Comparison of ENCODE assay signal across 16 mouse cellular contexts in the genomic region with DNA sequence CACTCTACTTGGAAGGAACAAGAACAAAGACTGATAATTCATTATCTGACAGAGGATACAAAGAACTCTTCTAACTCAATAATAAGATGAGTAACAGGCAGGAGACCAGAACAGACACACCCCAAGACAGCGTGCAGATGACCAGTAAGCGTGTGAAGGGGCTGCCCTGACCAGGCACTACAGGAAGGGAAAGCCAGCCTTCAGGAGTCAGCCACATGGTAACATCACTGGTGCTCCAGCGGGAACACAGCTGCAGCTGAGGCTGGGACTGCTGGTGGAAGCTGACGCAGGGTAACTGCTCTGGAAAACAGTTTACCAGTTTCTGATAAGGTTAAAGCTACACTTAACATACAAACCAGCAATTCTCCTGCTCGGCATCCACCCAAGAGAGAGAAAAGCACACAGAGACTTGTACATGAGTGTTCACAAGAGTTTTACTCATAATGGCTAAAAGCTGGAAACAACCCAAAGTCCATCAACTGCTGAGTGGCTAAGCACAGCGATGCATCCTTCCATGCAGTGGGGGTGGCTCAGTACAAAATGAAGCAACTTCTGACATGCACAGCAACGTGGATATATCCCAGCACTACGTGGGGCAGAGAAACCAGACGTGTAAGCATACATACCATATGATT.
DNase-seq lines count a peak whose midpoint lies in the region; ATAC-seq and TF ChIP-seq lines count a peak whose summit lies in the region.
"Had no signal": no experiment of that assay in that cellular context is flagged by ENCODE, and none has a peak within 500 bp of the region (broad histone marks: within the 10 kb centered on the region; RNA-seq: fewer than 3 reads in every experiment).

No protein-coding gene starts in this region.

- H3K4me3 ChIP-seq in heart, embryonic 14.5 days (ENCODE audit: control insufficient read depth in 1 of 2, insufficient read depth in 1 of 2, low read depth in 1 of 2, low read length in 2 of 2), result no peak overlapping the region
- H3K4me3 ChIP-seq in lung, embryonic 16.5 days (ENCODE audit: low read length), result no peak overlapping the region
- H3K4me3 ChIP-seq in lung, adult 2 months (replicated peaks; ENCODE audit: extremely low read depth, low read depth, low read length), result no peak overlapping the region
- no peak overlapping the region for H3K4me3 ChIP-seq in hindbrain, postnatal 0 days (ENCODE audit: low read length)
- no peak overlapping the region for H3K4me3 ChIP-seq in stomach, postnatal 0 days (ENCODE audit: low read depth, low read length)
- H3K4me3 ChIP-seq in liver, embryonic 11.5 days (ENCODE audit: low read depth, low read length), result no peak overlapping the region

- H3K27ac ChIP-seq in heart, embryonic 14.5 days (replicated peaks in 1 of 2; ENCODE audit: control insufficient read depth in 1 of 2, insufficient read depth in 1 of 2, low read depth in 2 of 2, low read length in 2 of 2), result peak overlapping the region in 1 of 2 experiments; percentile 41; a peak in 1 of 4 replicates
- H3K27ac ChIP-seq in lung, embryonic 16.5 days (ENCODE audit: low read length), result peak overlapping the region; percentile 46; the same call in 1 of the 2 replicates
- no peak overlapping the region for H3K27ac ChIP-seq in hindbrain, postnatal 0 days
- H3K27ac ChIP-seq in stomach, postnatal 0 days (replicated peaks), result 0 out of 2 replicates have a peak overlapping the region, but pooled peaks have one; percentile 13
- no peak overlapping the region for H3K27ac ChIP-seq in liver, embryonic 11.5 days (ENCODE audit: low read depth, low read length)

- TF ChIP-seq CTCF in lung, adult 2 months (IDR thresholded peaks at IDR 0.05; ENCODE audit: insufficient read depth, low read length), result no peak
- no peak for TF ChIP-seq CTCF in hindbrain, postnatal 0 days (IDR thresholded peaks at IDR 0.05; ENCODE audit: low read depth)
- no peak for TF ChIP-seq CTCF in stomach, postnatal 0 days (IDR thresholded peaks at IDR 0.05; ENCODE audit: low read depth)

- TF ChIP-seq POLR2A in lung, adult 2 months (IDR thresholded peaks at IDR 0.05; ENCODE audit: borderline replicate concordance, extremely low read depth, low read depth, low read length), result no peak

- intact Hi-C loops in heart, postnatal 14 days (cut with DNase I), result no loop called here

- no peak overlapping the region for H3K4me2 ChIP-seq in heart, embryonic 14.5 days (ENCODE audit: low read length)
- H3K4me2 ChIP-seq in lung, embryonic 16.5 days (ENCODE audit: low read depth, low read length), result no peak overlapping the region
- no peak overlapping the region for H3K4me2 ChIP-seq in hindbrain, postnatal 0 days (ENCODE audit: low read depth, low read length)
- H3K4me2 ChIP-seq in stomach, postnatal 0 days (replicated peaks; ENCODE audit: low read depth), result no peak overlapping the region
- H3K4me2 ChIP-seq in liver, embryonic 11.5 days, result no peak overlapping the region
- H3K4me2 ChIP-seq: midbrain, embryonic 11.5 days had no signal

- H3K36me3 ChIP-seq in heart, embryonic 14.5 days (ENCODE audit: control insufficient read depth, insufficient read depth, low read length), result peaks cover 8% of the 10 kb centered on the region
- peaks cover under 1% of the 10 kb centered on the region; the same call in 1 of the 2 replicates for H3K36me3 ChIP-seq in lung, embryonic 16.5 days (ENCODE audit: control insufficient read depth, insufficient read depth, low read length)
- H3K36me3 ChIP-seq in hindbrain, postnatal 0 days (ENCODE audit: insufficient read depth, low read length), result no peaks in the 10 kb centered on the region
- H3K36me3 ChIP-seq in stomach, postnatal 0 days (ENCODE audit: control insufficient read depth, insufficient read depth, low read length), result no peaks in the 10 kb centered on the region
- peaks cover 2% of the 10 kb centered on the region; the same call in 1 of the 2 replicates for H3K36me3 ChIP-seq in liver, embryonic 11.5 days (ENCODE audit: control insufficient read depth, insufficient read depth, low read length)

- peak overlapping the region; percentile 12; the same call in 1 of the 2 replicates for H3K9ac ChIP-seq in heart, embryonic 14.5 days (ENCODE audit: low read length)
- peak overlapping the region; percentile 6; the same call in 1 of the 2 replicates for H3K9ac ChIP-seq in lung, embryonic 16.5 days (ENCODE audit: low read length)
- H3K9ac ChIP-seq in hindbrain, postnatal 0 days (replicated peaks; ENCODE audit: low read length), result no peak overlapping the region
- no peak overlapping the region for H3K9ac ChIP-seq in stomach, postnatal 0 days (ENCODE audit: low read length)
- H3K9ac ChIP-seq in liver, embryonic 11.5 days (ENCODE audit: low read depth, low read length), result no peak overlapping the region

- peaks cover 33 to 51% of the 10 kb centered on the region in 2 experiments for H3K4me1 ChIP-seq in heart, embryonic 14.5 days (ENCODE audit: control insufficient read depth in 2 of 2, insufficient read depth in 2 of 2, low read length in 2 of 2)
- peaks cover 13% of the 10 kb centered on the region for H3K4me1 ChIP-seq in lung, embryonic 16.5 days (replicated peaks; ENCODE audit: control insufficient read depth, insufficient read depth, low read length)
- H3K4me1 ChIP-seq in lung, adult 2 months (ENCODE audit: control insufficient read depth, insufficient read depth, low read length), result peaks cover 12% of the 10 kb centered on the region
- no peaks in the 10 kb centered on the region; the same call in 1 of the 2 replicates for H3K4me1 ChIP-seq in hindbrain, postnatal 0 days (ENCODE audit: insufficient read depth, low read length)
- H3K4me1 ChIP-seq in stomach, postnatal 0 days (replicated peaks; ENCODE audit: control insufficient read depth, insufficient read depth), result no peaks in the 10 kb centered on the region
- H3K4me1 ChIP-seq in liver, embryonic 11.5 days (replicated peaks; ENCODE audit: control insufficient read depth, insufficient read depth, low read length), result 0 out of 2 replicates have a peak, but pooled peaks cover 3% of the 10 kb centered on the region

- no peak for DNase-seq in heart, postnatal 14 days
- no peak for DNase-seq in lung, adult 2 months
- peak; percentile 35 for DNase-seq in hindbrain, postnatal 0 days (ENCODE audit: low spot score)
- no peak for DNase-seq in stomach, postnatal 0 days (ENCODE audit: low spot score)
- DNase-seq in liver, embryonic 11.5 days (ENCODE audit: low spot score), result no peak
- DNase-seq: B cell, adult 2 months; cerebellum, postnatal 36 days; heart, postnatal 36 days; kidney, adult 2 months; layer of hippocampus, postnatal 36 days; left cerebral cortex, postnatal 4 days; thymus, postnatal 4 days had no signal

- H3K27me3 ChIP-seq in heart, embryonic 14.5 days (ENCODE audit: control insufficient read depth, insufficient read depth, low read length), result no peaks in the 10 kb centered on the region
- H3K27me3 ChIP-seq in lung, embryonic 16.5 days (ENCODE audit: control insufficient read depth, insufficient read depth, low read depth, low read length), result no peaks in the 10 kb centered on the region
- no peaks in the 10 kb centered on the region for H3K27me3 ChIP-seq in hindbrain, postnatal 0 days (ENCODE audit: insufficient read depth, low read length)
- no peaks in the 10 kb centered on the region for H3K27me3 ChIP-seq in stomach, postnatal 0 days (ENCODE audit: control insufficient read depth, insufficient read depth, low read length)
- H3K27me3 ChIP-seq in liver, embryonic 11.5 days (replicated peaks; ENCODE audit: control insufficient read depth, insufficient read depth, low read length), result no peaks in the 10 kb centered on the region

- WGBS in heart, embryonic 14.5 days, result 61% methylated on average over 9 of the region's 9 CpGs
- 38% methylated on average over 9 of the region's 9 CpGs for WGBS in lung, embryonic 16.5 days
- WGBS in lung, adult 2 months, result 52% methylated on average over 9 of the region's 9 CpGs
- WGBS in hindbrain, postnatal 0 days, result 52% methylated on average over 9 of the region's 9 CpGs
- 61% methylated on average over 9 of the region's 9 CpGs for WGBS in stomach, postnatal 0 days
- 78% methylated on average over 9 of the region's 9 CpGs for WGBS in liver, embryonic 11.5 days

- H3K9me3 ChIP-seq in heart, embryonic 14.5 days (ENCODE audit: control insufficient read depth, low read length), result no peaks in the 10 kb centered on the region
- no peaks in the 10 kb centered on the region for H3K9me3 ChIP-seq in lung, embryonic 16.5 days (ENCODE audit: control insufficient read depth, low read length)
- H3K9me3 ChIP-seq in hindbrain, postnatal 0 days (ENCODE audit: low read length), result no peaks in the 10 kb centered on the region
- H3K9me3 ChIP-seq in stomach, postnatal 0 days (ENCODE audit: control insufficient read depth, low read length), result no peaks in the 10 kb centered on the region
- no peaks in the 10 kb centered on the region for H3K9me3 ChIP-seq in liver, embryonic 11.5 days (ENCODE audit: control insufficient read depth, low read length)

- no peak for TF ChIP-seq EP300 in stomach, postnatal 0 days (optimal IDR thresholded peaks at IDR 0.05)

- no peak for ATAC-seq in heart, embryonic 14.5 days (ENCODE audit: insufficient number of reproducible peaks, insufficient read depth, low FRiP score, low read depth)
- peak; percentile 61 for ATAC-seq in lung, embryonic 16.5 days (ENCODE audit: low read depth)
- no peak for ATAC-seq in hindbrain, postnatal 0 days
- no peak for ATAC-seq in stomach, postnatal 0 days (ENCODE audit: low FRiP score, low TSS enrichment)
- ATAC-seq in megakaryocyte progenitor cell, adult 5-6 weeks (replicated peaks; ENCODE audit: poor library complexity), result no peak
- ATAC-seq in liver, embryonic 11.5 days (replicated peaks; ENCODE audit: low FRiP score), result no peak

Comparison
In these comparisons a context has a peak if more than half of its experiments do, and no peak if none do; other contexts are left out.
1. H3K27ac ChIP-seq: peak in lung, embryonic 16.5 days (single experiment) and stomach, postnatal 0 days (single experiment); none in hindbrain, postnatal 0 days (single experiment) and liver, embryonic 11.5 days (single experiment).
2. H3K9ac ChIP-seq: peak in heart, embryonic 14.5 days (single experiment) and lung, embryonic 16.5 days (single experiment); none in hindbrain, postnatal 0 days (single experiment), stomach, postnatal 0 days (single experiment) and liver, embryonic 11.5 days (single experiment).